Mouse (Mus musculus) kidney, embryonic 15.5 days (tissue): ENCODE measurements around the gene Sf3a2. TPM values are rescaled to one million over a fixed set of nuclear protein-coding genes. Genes with fewer than 3 reads are reported as not detected.

Source experiments
- ATAC-seq: fragments of 200-750 bp; cut with Nextera tagmentation; replicated peaks from 2 replicates; pipeline ENCODE4 v1.8.0; 2017; ENCODE audit warnings: moderate TSS enrichment; ENCODE audit not compliant: low FRiP score
- H3K27ac ChIP-seq: fragments of 300-500 bp; sonication (generic); 2 replicates; pipeline ENCODE4 v1.5.1; 2015; ENCODE audit warnings: mild to moderate bottlenecking, inconsistent platforms
- H3K27me3 ChIP-seq: fragments of 300-500 bp; sonication (generic); 2 replicates; pipeline ENCODE4 v1.6.1; 2015; ENCODE audit warnings: inconsistent platforms
- H3K36me3 ChIP-seq: fragments of 300-500 bp; sonication (generic); 2 replicates; pipeline ENCODE4 v1.6.1; 2015; ENCODE audit warnings: inconsistent platforms
- H3K4me1 ChIP-seq: fragments of 300-500 bp; sonication (generic); 2 replicates; pipeline ENCODE4 v1.6.1; 2015; ENCODE audit warnings: inconsistent platforms
- H3K4me2 ChIP-seq: fragments of 300-500 bp; sonication (generic); 2 replicates; pipeline ENCODE4 v1.6.1; 2015; ENCODE audit warnings: moderate library complexity, mild to moderate bottlenecking, inconsistent platforms
- H3K4me3 ChIP-seq: fragments of 300-500 bp; sonication (generic); replicated peaks from 2 replicates; pipeline ENCODE4 v1.5.1; 2015; ENCODE audit warnings: mild to moderate bottlenecking, inconsistent platforms
- H3K9ac ChIP-seq: fragments of 300-500 bp; sonication (generic); 2 replicates; pipeline ENCODE4 v1.6.1; 2015; ENCODE audit warnings: mild to moderate bottlenecking, inconsistent platforms
- H3K9me3 ChIP-seq: fragments of 300-500 bp; sonication (generic); replicated peaks from 2 replicates; pipeline ENCODE4 v1.6.1; 2016; ENCODE audit warnings: inconsistent platforms
- WGBS: fragments of 180-500 bp; shearing (Covaris S2); methylation state at CpG from one replicate; pipeline ENCODE4 v1.1.7; 2015; ENCODE audit warnings: mixed read lengths; 5-methylcytosine and 5-hydroxymethylcytosine counted together
- polyA plus RNA-seq: library from polyadenylated mRNA; unstranded; fragments of >200 nt; fragmentation: Nextera tagmentation; extraction: Ambion mirVana; gene quantifications from 2 replicates; pipeline ENCODE4 v1.2.1, GENCODE M21; 2015

The Sf3a2 gene
- polyA plus RNA-seq, result 78.2 and 92.6 TPM in 2 replicates

DNA sequence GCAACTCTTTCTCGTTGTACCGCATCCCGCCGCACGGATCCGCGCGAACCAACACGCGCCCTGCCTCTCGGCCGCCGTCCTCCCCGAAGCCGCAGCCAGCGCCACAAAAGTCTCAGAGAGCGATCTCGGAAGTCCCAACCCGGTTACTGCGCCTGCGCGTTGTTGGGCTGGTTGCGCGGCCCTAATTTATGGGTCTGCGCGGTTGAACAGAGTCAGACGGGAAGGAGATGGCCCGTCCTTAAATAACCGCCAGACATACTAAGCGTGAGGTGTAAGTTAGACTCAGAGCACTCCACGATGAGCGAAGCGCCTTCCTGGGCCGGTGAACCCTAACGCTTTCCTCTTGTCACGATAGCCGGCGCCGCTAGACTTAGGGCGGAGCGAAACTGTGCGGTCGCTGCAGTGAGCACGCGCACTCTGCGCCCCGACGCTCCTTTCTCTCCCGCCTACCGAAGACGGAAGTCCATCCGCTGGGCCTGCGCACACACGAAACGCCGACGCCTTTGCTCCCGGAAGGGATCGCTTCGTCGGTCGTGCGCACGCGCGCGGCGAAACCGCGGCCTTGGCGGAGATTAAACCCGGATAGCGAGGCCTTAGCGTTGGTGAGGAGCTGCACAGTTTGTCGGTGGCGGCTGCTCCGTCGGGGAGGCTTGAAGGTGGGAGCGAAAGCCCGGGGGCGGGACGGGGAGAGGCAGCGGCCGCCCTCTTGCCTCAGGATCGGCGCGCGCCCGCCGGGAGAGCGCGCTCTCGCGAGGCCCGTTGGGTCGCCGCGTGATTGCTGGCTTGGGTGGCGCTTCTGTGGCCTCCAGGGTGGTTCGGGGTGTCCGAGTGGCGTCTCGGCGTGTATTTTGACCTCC is at the start of gene Sf3a2, which contains the start of gene Plekhj1:
Gene Sf3a2 (plus strand): TSS at position 49 of the 857 bp plus-strand sequence.
Gene Plekhj1 (minus strand): TSS at position 477 of the 857 bp plus-strand sequence.
- Histone ChIP-seq H3K9me3 (no peaks in the 10 kb centered on the region), H3K27me3 (no peaks in the 10 kb centered on the region), H3K4me2 (peak within 1 kb of the TSS; percentile 76), H3K27ac (peak within 1 kb of the TSS; percentile 99), H3K36me3 (peaks cover 68% of the 10 kb centered on the region), H3K4me3 (peak within 1 kb of the TSS; percentile 74), H3K4me1 (peaks cover 31% of the 10 kb centered on the region), H3K9ac (peak within 1 kb of the TSS; percentile 95)
- WGBS, result under 1% methylated on average over 104 of the region's 104 CpGs
- peak; percentile 92 for ATAC-seq

DNA sequence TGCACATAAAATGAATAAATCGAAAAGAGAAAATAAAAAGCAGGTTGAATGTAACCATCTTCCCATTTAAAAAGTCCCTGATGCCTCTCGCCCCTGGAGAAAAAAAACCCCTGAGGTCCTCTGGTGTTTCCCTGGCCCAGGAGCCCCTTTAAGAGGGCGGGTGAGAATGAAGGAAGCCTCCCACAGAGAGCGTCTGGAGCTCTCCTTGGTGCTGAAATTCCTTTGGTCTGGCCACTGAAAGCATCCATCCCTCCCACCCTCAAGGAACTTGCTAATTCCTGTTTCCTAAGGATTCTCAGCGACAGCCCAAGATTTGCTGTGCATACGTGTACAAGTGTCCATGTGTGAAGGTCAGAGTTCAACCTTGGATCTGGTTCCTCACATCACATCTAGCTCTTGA is 49.4 kb upstream of the Sf3a2 start:
- Histone ChIP-seq H3K36me3 (no peaks in the 10 kb centered on the region), H3K9ac (no peak overlapping the region), H3K4me1 (peaks cover 26% of the 10 kb centered on the region), H3K27ac (no peak overlapping the region), H3K4me3 (no peak overlapping the region), H3K27me3 (no peaks in the 10 kb centered on the region), H3K4me2 (no peak overlapping the region), H3K9me3 (no peaks in the 10 kb centered on the region)
- no peak for ATAC-seq
- WGBS, result 7% methylated on average over 6 of the region's 6 CpGs

GRCm38 (mm10) chr10:80751188-80751832 is 46.7 kb upstream of the Sf3a2 start:
- Histone ChIP-seq H3K27ac (peak overlapping the region; percentile 78), H3K9me3 (no peaks in the 10 kb centered on the region), H3K9ac (no peak overlapping the region), H3K4me1 (peaks cover 38% of the 10 kb centered on the region), H3K4me2 (peak overlapping the region; percentile 57), H3K4me3 (peak overlapping the region; percentile 26), H3K36me3 (no peaks in the 10 kb centered on the region), H3K27me3 (no peaks in the 10 kb centered on the region)
- no peak for ATAC-seq
- 7% methylated on average over 16 of the region's 16 CpGs for WGBS

DNA sequence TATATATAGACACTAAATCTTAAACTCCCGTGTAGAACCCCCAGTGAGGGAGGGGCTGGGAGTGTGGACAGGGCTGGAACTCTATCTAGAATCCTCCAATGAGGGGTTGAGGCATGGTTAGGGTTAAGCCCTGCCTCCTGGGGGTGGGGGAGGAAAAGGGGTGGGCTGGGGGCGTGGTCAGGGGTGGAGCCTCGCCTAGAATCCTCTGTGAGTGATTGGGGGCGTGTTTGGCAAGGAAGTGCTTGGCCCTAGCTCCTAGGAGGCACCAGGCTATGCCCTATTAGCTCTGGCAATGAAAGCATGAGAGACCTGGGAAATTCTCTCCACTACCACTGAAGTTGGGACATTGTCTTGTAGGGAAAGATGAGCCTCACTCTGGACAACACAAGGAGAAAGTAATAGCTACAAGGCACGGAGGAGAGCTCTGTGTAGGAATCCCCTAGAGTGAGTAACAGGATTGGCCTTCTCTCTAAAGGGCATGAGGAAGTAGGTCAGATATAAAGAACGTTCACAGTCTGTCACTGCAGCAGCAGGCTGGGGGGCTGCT is 45.8 kb upstream of the Sf3a2 start:
- 3% methylated on average over 6 of the region's 6 CpGs for WGBS
- Histone ChIP-seq H3K4me1 (peaks cover 46% of the 10 kb centered on the region), H3K27ac (peak overlapping the region; percentile 78), H3K27me3 (no peaks in the 10 kb centered on the region), H3K9ac (no peak overlapping the region), H3K36me3 (no peaks in the 10 kb centered on the region), H3K9me3 (no peaks in the 10 kb centered on the region), H3K4me3 (peak overlapping the region; percentile 26), H3K4me2 (peak overlapping the region; percentile 57)
- ATAC-seq, result peak; percentile 73

DNA sequence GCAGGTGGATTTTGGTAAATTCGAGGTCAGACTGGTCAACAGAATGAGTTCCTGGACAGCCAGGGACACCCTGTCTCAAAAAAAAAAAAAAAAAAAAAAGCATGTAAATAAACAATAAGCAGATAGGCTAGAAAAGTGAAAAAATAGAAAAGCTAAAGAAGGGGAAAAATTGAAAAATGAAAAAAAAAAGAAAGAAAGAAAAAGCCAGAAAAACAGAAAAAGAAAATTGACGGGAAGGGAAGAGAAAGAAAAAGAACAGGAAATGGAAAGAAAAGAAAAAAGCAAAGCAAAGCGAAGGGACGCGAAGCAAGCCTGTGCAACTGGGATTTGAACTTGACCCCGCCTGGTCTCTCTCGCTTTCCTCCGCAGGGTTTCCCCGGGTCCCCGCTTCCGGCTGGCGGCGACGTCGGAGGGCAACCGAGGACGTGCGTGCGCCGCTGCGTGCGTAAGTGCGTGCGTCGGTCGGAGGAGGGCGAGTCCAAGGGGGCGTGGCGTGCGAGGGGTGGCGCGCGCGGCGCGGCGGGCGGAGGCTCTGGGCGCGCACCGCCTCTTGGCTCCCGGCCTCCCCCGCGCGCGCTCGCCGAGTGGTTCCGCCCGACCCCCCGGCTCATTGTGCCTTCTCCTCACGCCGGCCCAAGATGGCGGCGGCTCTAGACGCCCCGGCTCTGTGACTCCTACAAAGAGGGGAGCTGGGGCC is 43.3 kb upstream of the Sf3a2 start, which contains the start of gene Dot1l:
Gene Dot1l (plus strand): TSS at position 613 of the 697 bp plus-strand sequence.
- H3K9ac ChIP-seq, result peak within 1 kb of the TSS; percentile 98
- 1% methylated on average over 43 of the region's 57 CpGs for WGBS
- H3K27ac ChIP-seq, result peak within 1 kb of the TSS; percentile 85
- peaks cover 58% of the 10 kb centered on the region for H3K4me1 ChIP-seq
- no peaks in the 10 kb centered on the region for H3K36me3 ChIP-seq
- ATAC-seq, result peak; percentile 91
- H3K9me3 ChIP-seq, result no peaks in the 10 kb centered on the region
- H3K27me3 ChIP-seq, result no peaks in the 10 kb centered on the region
- peak within 1 kb of the TSS; percentile 65 for H3K4me3 ChIP-seq
- H3K4me2 ChIP-seq, result peak within 1 kb of the TSS; percentile 87

DNA sequence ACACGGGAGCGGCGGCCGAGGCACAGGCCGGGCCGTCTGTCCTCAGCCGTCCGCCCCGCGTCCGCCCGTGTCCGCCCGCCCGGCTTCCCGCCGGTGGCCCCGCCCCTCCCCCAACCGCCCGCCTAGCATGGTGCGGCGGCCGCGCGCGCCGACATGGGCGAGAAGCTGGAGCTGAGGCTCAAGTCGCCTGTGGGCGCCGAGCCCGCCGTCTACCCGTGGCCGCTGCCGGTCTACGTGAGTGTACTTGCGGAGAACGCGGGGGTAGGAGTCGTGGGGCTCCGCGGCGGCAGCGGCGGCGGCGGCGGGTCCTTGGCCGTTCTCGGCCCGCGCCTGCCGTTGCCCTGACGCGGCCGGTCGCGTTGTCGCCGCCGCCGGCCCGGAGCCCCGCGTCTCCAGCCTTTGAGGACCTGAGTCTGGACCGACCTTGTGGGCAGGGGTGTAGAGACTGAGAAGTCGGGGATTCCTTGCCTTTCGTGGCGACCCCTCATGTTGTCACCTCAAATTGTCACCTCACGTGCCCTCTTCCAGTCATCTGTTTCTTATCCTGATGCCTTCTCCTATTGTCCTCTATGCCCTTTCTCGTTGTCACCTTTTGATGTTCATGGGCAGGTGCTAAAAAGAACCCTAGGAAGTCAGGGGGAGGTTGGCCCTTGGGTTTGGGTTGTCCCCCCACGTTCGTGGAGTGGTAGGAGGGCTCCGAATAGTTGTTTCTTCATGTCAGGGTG is 42.5 kb upstream of the Sf3a2 start:
- peaks cover 62% of the 10 kb centered on the region for H3K4me1 ChIP-seq
- H3K4me2 ChIP-seq, result peak overlapping the region; percentile 87
- peak overlapping the region; percentile 85 for H3K27ac ChIP-seq
- WGBS, result under 1% methylated on average over 75 of the region's 75 CpGs
- H3K36me3 ChIP-seq, result no peaks in the 10 kb centered on the region
- H3K9me3 ChIP-seq, result no peaks in the 10 kb centered on the region
- H3K27me3 ChIP-seq, result no peaks in the 10 kb centered on the region
- H3K9ac ChIP-seq, result peak overlapping the region; percentile 98
- peak overlapping the region; percentile 65 for H3K4me3 ChIP-seq
- no peak for ATAC-seq

DNA sequence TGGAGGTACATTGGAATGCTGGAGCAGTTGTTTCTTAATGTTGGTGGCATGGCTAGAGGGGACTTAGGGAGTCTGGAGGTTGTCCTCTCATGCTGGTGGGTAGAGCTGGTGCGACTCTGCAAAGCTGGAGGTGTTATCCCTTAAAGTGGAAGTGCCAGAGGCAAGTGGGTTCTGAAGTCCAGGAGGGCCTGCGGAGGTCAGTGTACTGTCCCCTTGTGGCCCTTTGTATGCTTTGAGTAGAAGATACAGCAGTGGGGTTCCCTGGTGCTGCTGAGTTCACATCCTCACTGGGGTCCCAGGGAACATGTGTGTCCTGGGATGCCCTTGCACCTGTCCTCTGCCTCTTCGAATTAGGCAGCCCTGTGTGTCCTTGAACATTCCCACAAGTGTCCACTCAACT is 41.9 kb upstream of the Sf3a2 start:
- WGBS, result 28% methylated on average over 3 of the region's 3 CpGs
- H3K9ac ChIP-seq, result peak overlapping the region; percentile 98
- H3K4me3 ChIP-seq, result peak overlapping the region; percentile 65
- no peaks in the 10 kb centered on the region for H3K9me3 ChIP-seq
- no peaks in the 10 kb centered on the region for H3K27me3 ChIP-seq
- H3K36me3 ChIP-seq, result no peaks in the 10 kb centered on the region
- peaks cover 68% of the 10 kb centered on the region for H3K4me1 ChIP-seq
- 0 out of 2 replicates have a peak overlapping the region, but pooled peaks have one; percentile 1 for H3K27ac ChIP-seq
- peak overlapping the region; percentile 87 for H3K4me2 ChIP-seq
- no peak for ATAC-seq

GRCm38 (mm10) chr10:80756509-80756908 is 41.5 kb upstream of the Sf3a2 start:
- H3K9ac ChIP-seq, result peak overlapping the region; percentile 98
- 0 out of 2 replicates have a peak overlapping the region, but pooled peaks have one; percentile 1 for H3K27ac ChIP-seq
- H3K36me3 ChIP-seq, result no peaks in the 10 kb centered on the region
- WGBS, result 65% methylated on average over 2 of the region's 2 CpGs
- H3K4me1 ChIP-seq, result peaks cover 68% of the 10 kb centered on the region
- H3K27me3 ChIP-seq, result no peaks in the 10 kb centered on the region
- no peak for ATAC-seq
- peak overlapping the region; percentile 65 for H3K4me3 ChIP-seq
- H3K9me3 ChIP-seq, result no peaks in the 10 kb centered on the region
- H3K4me2 ChIP-seq, result peak overlapping the region; percentile 87

DNA sequence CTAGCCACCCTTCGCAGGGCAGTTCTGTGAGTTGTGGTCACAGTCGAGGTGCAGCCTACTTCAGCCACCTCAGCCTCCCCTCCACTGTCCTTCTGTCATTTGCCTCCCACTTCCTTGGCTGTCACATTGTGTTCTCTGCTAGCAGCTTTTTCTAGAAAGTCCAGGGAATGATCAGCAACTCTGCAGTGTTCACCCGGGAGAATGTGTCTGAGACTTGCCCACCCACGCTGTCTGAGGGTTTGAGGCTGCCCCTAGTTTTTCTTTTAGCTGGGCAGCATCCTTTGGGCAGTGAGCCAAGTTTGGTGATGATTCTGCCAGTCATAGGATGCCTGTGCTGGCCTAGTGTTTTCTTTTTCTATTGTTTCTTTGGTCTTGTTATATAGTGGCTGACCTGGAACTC is 41.0 kb upstream of the Sf3a2 start:
- WGBS, result 52% methylated on average over 4 of the region's 4 CpGs
- Histone ChIP-seq H3K27ac (0 out of 2 replicates have a peak overlapping the region, but pooled peaks have one; percentile 1), H3K4me2 (peak overlapping the region; percentile 87), H3K27me3 (no peaks in the 10 kb centered on the region), H3K9ac (peak overlapping the region; percentile 98; the same call in 1 of the 2 replicates), H3K9me3 (no peaks in the 10 kb centered on the region), H3K36me3 (no peaks in the 10 kb centered on the region), H3K4me3 (peak overlapping the region; percentile 65), H3K4me1 (peaks cover 67% of the 10 kb centered on the region)
- no peak for ATAC-seq

- no peak overlapping the region for H3K9ac ChIP-seq
- no peak overlapping the region for H3K27ac ChIP-seq
- H3K4me1 ChIP-seq, result peaks cover 59% of the 10 kb centered on the region
- no peaks in the 10 kb centered on the region for H3K27me3 ChIP-seq
- ATAC-seq, result no peak; the same call in 1 of the 2 replicates
- peak overlapping the region; percentile 87; the same call in 1 of the 2 replicates for H3K4me2 ChIP-seq
- 37% methylated on average over 5 of the region's 5 CpGs for WGBS
- H3K36me3 ChIP-seq, result no peaks in the 10 kb centered on the region
- no peaks in the 10 kb centered on the region for H3K9me3 ChIP-seq
- H3K4me3 ChIP-seq, result 0 out of 2 replicates have a peak overlapping the region, but pooled peaks have one; percentile 4
Measured at GRCm38 (mm10) chr10:80757717-80758116, 40.3 kb upstream of the Sf3a2 start.

DNA sequence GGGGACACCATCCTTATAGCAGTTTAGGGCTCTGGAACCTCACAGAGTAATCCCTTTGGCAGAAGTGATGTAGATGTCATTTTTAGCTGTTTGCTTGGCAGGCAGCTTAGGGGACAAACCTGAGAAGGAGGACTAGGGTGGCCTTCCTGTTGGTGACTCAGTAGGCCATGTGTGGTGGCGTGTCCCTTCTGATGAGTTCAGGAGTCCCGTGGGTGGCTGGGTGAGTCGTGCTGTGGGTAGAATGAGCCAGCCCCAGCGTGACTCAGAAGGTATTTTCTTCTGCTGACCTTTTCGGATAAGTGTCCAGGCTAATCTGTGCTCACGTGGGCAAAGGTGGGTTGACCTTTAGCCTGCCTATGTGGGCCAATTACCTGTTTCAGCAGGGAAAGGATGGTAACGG is 39.3 kb upstream of the Sf3a2 start:
- Histone ChIP-seq H3K4me3 (no peak overlapping the region), H3K9ac (no peak overlapping the region), H3K4me1 (peaks cover 58% of the 10 kb centered on the region), H3K4me2 (no peak overlapping the region), H3K27ac (no peak overlapping the region), H3K27me3 (no peaks in the 10 kb centered on the region), H3K9me3 (no peaks in the 10 kb centered on the region), H3K36me3 (no peaks in the 10 kb centered on the region)
- 78% methylated on average over 7 of the region's 7 CpGs for WGBS
- no peak for ATAC-seq
